Mouse (Mus musculus) limb, embryonic 14.5 days (tissue): Measurements from ENCODE around the gene Irf4. TPM values are rescaled to one million over a fixed set of nuclear protein-coding genes. Genes with fewer than 3 reads are reported as not detected.

Source experiments
- ATAC-seq: fragments of 200-750 bp; cut with Nextera tagmentation; 2 replicates; pipeline ENCODE4 v1.8.0; 2017; ENCODE audit warnings: low read depth, moderate number of reproducible peaks, moderate TSS enrichment; ENCODE audit not compliant: low FRiP score
- DNase-seq: peaks from one replicate; pipeline ENCODE4 v3.0.0-alpha.2; 2015; ENCODE audit warnings: low spot score
- H3K27ac ChIP-seq: fragments of 300-500 bp; sonication (generic); replicated peaks from 2 replicates; pipeline ENCODE4 v1.5.1; 2014; ENCODE audit warnings: low read depth, mild to moderate bottlenecking, low read length, moderate library complexity, mixed read lengths
- H3K27me3 ChIP-seq: fragments of 300-500 bp; sonication (generic); 2 replicates; pipeline ENCODE4 v1.6.1; 2014; ENCODE audit warnings: low read length, mixed read lengths; ENCODE audit not compliant: control insufficient read depth, insufficient read depth
- H3K36me3 ChIP-seq: fragments of 300-500 bp; sonication (generic); 2 replicates; pipeline ENCODE4 v1.6.1; 2014; ENCODE audit warnings: mild to moderate bottlenecking, low read length, moderate library complexity, mixed read lengths; ENCODE audit not compliant: control insufficient read depth, insufficient read depth
- H3K4me1 ChIP-seq: fragments of 300-500 bp; sonication (generic); 2 replicates; pipeline ENCODE4 v1.6.1; 2014; ENCODE audit warnings: antibody characterized with exemption, low read length, mixed read lengths; ENCODE audit not compliant: control insufficient read depth, insufficient read depth
- H3K4me2 ChIP-seq: fragments of 300-500 bp; sonication (generic); replicated peaks from 2 replicates; pipeline ENCODE4 v1.6.1; 2014; ENCODE audit warnings: low read depth, mild to moderate bottlenecking, low read length, moderate library complexity; ENCODE audit not compliant: severe bottlenecking
- H3K4me3 ChIP-seq: fragments of 300-500 bp; sonication (generic); replicated peaks from 2 replicates; pipeline ENCODE4 v1.5.1; 2014; ENCODE audit warnings: low read length
- H3K9ac ChIP-seq: fragments of 300-500 bp; sonication (generic); 2 replicates; pipeline ENCODE4 v1.6.1; 2014; ENCODE audit warnings: mild to moderate bottlenecking, low read depth, low read length, moderate library complexity; ENCODE audit not compliant: severe bottlenecking
- H3K9me3 ChIP-seq: fragments of 300-500 bp; sonication (generic); 2 replicates; pipeline ENCODE4 v1.6.1; 2016; ENCODE audit warnings: low read length; ENCODE audit not compliant: control insufficient read depth
- POLR2A ChIP-seq: fragments of 200-500 bp; IDR thresholded peaks from 2 replicates; pipeline ENCODE4 v1.8.0; 2012; ENCODE audit warnings: inconsistent platforms, mild to moderate bottlenecking, moderate library complexity, borderline replicate concordance; ENCODE audit not compliant: insufficient read depth, insufficient read length; ENCODE audit errors: extremely low read depth
- WGBS: fragments of 180-500 bp; shearing (Covaris S2); extraction: QIAGEN DNeasy Blood & Tissue Kit; methylation state at CpG from one replicate; pipeline ENCODE4 v1.1.7; 2014; 5-methylcytosine and 5-hydroxymethylcytosine counted together
- polyA plus RNA-seq, 2 experiments: library from polyadenylated mRNA; depleted of rRNA in 1 of 2; stranded (reverse) in 1 of 2; unstranded in 1 of 2; fragments of >200 nt; fragmentation: Nextera tagmentation in 1 of 2; extraction: Ambion mirVana in 1 of 2; gene quantifications; 2 replicates each; pipeline versions ENCODE4 v1.2.1 to v1.2.3; 2012 to 2014

Gene Irf4
- polyA plus RNA-seq, 2 experiments, result 0.29 to 0.34 TPM

DNA sequence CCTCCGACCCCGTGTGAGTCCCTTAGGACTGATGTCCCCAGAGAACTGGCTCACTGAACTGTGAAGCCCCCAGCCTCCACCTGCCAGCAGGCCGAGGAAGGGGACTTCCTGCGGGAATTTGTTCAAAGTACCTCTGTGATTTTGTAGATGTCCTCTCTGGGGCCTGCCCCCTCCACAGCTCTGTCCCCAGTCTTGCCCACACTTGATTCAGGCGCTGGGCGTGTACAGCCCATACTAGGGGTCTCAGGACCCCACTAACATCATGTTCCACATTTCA, 2.2 kb downstream of the Irf4 start:
- TF ChIP-seq POLR2A, result no peak
- WGBS, result 30% methylated on average over 6 of the region's 6 CpGs

DNA sequence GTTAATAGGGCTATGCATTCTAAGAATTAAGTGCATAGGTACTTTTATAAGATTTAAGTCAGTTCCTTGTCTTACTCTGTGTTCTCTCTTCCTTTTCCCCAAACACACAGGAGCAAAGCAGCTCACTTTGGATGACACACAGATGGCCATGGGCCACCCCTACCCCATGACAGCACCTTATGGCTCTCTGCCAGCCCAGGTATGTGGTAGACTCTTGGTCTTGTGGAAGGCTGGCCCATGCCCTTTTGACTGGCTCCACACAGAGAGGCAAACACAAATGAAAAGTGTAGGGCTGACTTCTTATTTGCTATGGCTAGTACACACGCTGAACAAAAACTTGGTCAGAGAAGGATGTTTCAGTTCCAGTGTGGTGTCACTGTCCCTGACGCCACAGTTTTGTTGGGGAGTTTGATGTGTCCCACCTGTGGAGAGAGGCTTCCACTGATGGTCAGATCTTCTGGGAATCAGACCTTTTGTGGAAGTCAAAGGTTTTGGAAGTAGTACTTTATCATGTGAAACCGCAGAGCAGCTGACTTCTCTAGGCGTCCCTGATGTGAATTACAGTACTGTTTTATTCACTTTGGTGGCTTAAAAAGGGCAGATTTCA, 3.7 kb downstream of the Irf4 start:
- Histone ChIP-seq H3K4me3 (no peak overlapping the region), H3K4me2 (no peak overlapping the region), H3K9ac (no peak overlapping the region), H3K27me3 (peaks cover 46% of the 10 kb centered on the region), H3K36me3 (no peaks in the 10 kb centered on the region), H3K9me3 (no peaks in the 10 kb centered on the region), H3K27ac (no peak overlapping the region), H3K4me1 (no peaks in the 10 kb centered on the region; the same call in 1 of the 2 replicates)
- 78% methylated on average over 4 of the region's 4 CpGs for WGBS
- ATAC-seq, result no peak
- DNase-seq, result no peak
- no peak for TF ChIP-seq POLR2A

More for the DNA sequence above, 2.2 kb downstream of the Irf4 start:
- Histone ChIP-seq H3K4me2 (no peak overlapping the region), H3K9me3 (no peaks in the 10 kb centered on the region), H3K4me3 (no peak overlapping the region), H3K9ac (no peak overlapping the region), H3K27ac (no peak overlapping the region), H3K4me1 (no peaks in the 10 kb centered on the region; the same call in 1 of the 2 replicates), H3K36me3 (no peaks in the 10 kb centered on the region), H3K27me3 (peaks cover 58% of the 10 kb centered on the region)
- no peak for DNase-seq
- no peak for ATAC-seq

DNA sequence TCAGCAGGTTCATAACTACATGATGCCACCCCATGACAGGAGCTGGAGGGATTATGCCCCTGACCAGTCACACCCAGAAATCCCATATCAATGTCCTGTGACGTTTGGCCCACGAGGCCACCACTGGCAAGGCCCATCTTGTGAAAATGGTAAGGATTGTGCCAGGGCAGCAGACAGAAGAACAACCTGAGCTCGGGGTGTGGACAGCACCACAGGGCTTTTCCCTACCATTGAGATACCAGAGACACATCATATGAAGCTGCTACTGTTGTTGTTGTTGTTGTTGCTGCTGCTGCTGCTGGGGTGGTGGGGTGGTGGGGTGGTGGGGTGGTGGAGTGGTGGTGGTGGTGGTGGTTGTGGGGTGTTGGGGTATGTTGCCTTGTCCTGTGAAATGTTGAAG, 4.4 kb downstream of the Irf4 start:
- DNase-seq (no peak), ATAC-seq (no peak)
- peaks cover 40% of the 10 kb centered on the region for H3K27me3 ChIP-seq
- no peak overlapping the region for H3K4me2 ChIP-seq
- H3K27ac ChIP-seq, result no peak overlapping the region
- no peaks in the 10 kb centered on the region for H3K36me3 ChIP-seq
- no peak for TF ChIP-seq POLR2A
- no peak overlapping the region for H3K9ac ChIP-seq
- H3K4me3 ChIP-seq, result no peak overlapping the region
- 88% methylated on average over 3 of the region's 3 CpGs for WGBS
- no peaks in the 10 kb centered on the region for H3K9me3 ChIP-seq
- H3K4me1 ChIP-seq, result no peaks in the 10 kb centered on the region; the same call in 1 of the 2 replicates

DNA sequence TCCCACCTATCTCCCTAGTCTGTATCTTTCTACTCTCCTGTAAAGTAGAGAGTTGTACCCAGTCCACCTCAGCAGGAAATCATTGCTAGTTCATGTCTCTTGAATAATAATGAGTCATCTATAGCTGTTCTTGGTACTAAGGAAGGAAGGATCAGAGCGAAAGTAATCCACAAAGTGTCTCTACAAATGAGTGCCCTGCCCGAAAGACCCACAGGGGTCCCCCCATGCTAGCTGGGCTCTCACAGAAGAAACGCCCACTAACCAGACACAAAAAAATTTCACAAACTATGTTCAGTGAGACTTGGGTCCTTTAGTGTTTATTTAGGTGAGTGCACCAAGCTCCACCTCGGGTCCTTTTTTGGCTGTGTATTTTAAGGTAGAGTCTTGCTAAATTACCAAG, 5.0 kb downstream of the Irf4 start:
- Histone ChIP-seq H3K27ac (no peak overlapping the region), H3K9ac (no peak overlapping the region), H3K4me2 (no peak overlapping the region), H3K27me3 (peaks cover 34% of the 10 kb centered on the region), H3K4me3 (no peak overlapping the region), H3K4me1 (no peaks in the 10 kb centered on the region; the same call in 1 of the 2 replicates), H3K9me3 (no peaks in the 10 kb centered on the region), H3K36me3 (no peaks in the 10 kb centered on the region)
- ATAC-seq, result no peak
- WGBS, result 79% methylated on average over 4 of the region's 4 CpGs
- no peak for DNase-seq
- no peak for TF ChIP-seq POLR2A

DNA sequence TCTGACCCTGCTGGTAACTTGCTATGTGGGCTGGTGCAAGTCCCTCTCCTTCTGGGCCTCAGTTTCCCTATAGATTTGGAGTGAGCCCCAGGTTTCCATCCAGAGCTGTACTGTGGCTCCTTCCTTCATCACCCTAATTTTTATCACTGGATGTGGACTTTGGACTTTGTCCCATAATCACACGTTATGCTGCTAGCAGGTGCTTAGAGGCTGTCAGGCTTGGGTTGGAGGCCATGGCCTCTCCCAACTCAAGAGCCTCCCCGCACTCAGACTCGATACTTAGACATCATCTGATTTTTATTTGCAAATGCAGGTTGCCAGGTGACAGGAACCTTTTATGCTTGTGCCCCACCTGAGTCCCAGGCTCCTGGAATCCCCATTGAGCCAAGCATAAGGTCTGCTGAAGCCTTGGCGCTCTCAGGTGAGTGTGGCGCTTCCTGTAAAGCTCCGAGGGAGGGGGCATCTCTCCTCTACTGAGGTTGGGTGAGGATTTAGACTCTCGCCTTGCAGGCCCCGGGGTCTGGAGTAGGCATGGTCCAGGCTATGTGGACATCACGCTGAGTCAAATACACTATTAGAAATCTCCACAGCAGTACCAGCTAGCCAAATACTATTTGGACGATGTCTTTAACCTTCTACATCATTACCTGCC, 5.9 kb downstream of the Irf4 start:
- ATAC-seq, result no peak
- no peaks in the 10 kb centered on the region for H3K9me3 ChIP-seq

More for the DNA sequence above, 5.9 kb downstream of the Irf4 start:
- 80% methylated on average over 10 of the region's 10 CpGs for WGBS
- DNase-seq, result no peak
- Histone ChIP-seq H3K9ac (no peak overlapping the region), H3K4me3 (no peak overlapping the region), H3K36me3 (no peaks in the 10 kb centered on the region), H3K27ac (no peak overlapping the region), H3K27me3 (peaks cover 25% of the 10 kb centered on the region), H3K4me2 (no peak overlapping the region), H3K4me1 (no peaks in the 10 kb centered on the region; the same call in 1 of the 2 replicates)
- no peak for TF ChIP-seq POLR2A
